Mouse (Mus musculus): ENCODE data around the gene Fgfr2.

Fgfr2 gene

DNA sequence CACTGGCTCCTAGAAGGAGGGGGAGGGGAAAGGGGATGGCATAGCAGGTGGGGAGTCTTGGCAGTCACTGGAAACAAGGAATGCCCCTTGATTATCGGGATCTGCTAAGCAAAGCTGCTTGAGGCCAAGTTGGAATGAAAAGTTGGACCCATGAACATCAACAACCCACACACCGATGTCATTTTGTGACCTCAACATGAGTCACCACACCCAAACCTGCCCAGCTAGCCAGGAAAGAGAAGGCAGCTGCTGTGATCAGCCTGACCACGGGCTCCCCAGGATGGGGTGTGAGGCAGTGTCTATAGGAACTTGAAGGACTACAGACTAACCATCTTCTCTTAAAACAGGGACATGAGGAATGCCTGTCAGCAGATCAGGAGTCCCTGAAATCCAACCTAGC, 37.7 kb downstream of the Fgfr2 start:
- no peak for DNase-seq (ENCODE audit: low spot score)

GRCm38 (mm10) chr7:133083936-133084614, 39.1 kb downstream of the Fgfr2 start:
- DNase-seq (ENCODE audit: low spot score): no peak

GRCm38 (mm10) chr7:133078929-133079328, 44.2 kb downstream of the Fgfr2 start:
- DNase-seq (ENCODE audit: low spot score): no peak

DNA sequence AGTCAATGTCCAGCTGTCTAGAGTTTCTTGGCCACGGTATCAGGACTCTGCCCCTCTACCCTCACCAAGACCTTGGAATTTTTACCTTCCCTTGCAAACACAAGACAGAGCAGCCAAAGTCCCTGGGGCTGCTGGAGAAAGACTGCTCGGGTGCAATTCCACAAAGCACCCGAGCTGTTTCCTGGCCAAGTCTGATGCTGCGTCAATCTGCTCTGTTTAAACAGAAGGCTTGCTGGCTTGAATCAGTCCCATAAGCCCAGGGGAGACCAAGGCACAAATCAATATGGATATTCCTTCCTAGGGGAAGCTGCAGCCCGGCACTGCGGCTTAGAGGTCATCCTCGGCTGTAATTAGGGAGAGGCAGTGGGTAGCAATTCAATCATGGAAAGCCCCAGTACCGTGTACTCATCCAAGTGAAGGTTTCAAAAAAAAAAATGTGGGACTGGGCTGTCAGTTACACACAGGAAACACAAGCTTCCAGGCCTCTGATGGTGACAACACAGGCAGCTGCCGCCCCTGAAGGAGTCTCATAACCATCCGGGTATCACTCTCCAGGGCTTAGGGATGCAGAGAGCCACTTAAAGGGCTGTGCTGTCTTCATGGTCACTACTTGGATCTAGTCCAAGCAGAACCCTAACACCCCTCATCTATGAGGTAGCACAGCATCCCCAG, 48.6 kb downstream of the Fgfr2 start:
- DNase-seq (ENCODE audit: low spot score): no peak

DNA sequence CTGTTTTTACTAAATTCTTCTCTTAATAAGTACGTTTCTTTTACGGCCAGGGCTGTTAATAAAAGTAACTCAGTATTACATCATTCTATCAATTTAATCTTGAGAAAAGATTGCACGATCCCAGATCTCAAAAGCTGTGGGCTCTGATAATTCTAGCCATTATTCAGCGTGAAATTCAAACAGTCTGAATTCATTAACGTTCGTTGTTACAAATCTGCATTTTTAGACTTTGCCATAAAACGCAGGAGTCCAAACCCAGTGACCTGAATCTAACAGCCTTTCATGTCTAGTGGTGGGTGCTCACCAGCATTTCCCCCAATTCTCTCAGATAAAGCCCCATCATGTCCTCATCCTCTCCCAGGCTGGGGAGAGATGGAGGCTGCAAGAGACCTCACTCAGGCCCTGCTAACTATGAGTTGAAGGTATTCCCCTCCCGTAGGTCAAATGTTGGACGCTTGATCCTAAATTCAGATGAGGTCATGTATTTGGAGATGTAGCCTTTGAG, 50.0 kb downstream of the Fgfr2 start:
- DNase-seq (ENCODE audit: low spot score): no peak

DNA sequence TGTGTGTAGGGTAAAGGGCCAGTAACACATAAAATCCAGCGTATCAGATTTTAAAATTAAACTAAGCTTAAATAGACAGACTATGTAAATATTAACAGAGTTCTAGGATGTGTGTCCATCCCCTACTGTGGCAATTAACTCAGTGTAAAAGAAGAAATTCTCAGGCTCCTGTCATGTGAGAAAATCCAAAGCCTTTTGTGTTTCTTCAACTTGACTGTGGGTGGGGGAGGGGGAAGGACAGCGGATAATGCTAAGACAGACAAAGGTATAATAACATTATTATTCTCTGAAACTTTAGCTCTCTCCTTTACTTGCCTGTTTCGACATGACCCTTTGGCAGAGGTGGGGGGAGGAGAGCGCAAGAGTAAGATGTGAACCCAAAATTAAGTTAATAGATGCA, 50.6 kb downstream of the Fgfr2 start:
- no peak for DNase-seq (ENCODE audit: low spot score)

- no peak for DNase-seq (ENCODE audit: low spot score)
These were observed 55.8 kb downstream of the Fgfr2 start for GRCm38 (mm10) chr7:133067321-133067841.

DNA sequence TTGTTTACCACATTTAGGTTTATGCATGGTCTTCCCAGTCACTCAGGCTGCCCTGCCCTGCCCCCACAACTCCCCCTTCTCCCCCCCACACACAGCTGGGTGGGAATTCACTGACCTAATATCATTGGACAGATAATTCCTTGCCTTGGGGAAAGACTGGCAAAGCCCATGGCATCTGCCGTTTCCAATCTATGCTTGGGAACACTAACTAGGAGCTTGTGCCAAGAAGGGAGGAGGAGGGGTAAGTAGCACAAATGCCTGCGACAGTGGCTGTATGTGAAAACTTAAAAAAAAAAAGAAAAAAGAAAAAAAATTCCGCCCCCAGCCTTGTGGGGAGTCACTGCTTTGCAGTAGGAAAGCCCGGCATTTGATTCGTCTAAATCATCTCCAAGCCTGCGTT, 56.4 kb downstream of the Fgfr2 start:
- no peak for DNase-seq (ENCODE audit: low spot score)

DNA sequence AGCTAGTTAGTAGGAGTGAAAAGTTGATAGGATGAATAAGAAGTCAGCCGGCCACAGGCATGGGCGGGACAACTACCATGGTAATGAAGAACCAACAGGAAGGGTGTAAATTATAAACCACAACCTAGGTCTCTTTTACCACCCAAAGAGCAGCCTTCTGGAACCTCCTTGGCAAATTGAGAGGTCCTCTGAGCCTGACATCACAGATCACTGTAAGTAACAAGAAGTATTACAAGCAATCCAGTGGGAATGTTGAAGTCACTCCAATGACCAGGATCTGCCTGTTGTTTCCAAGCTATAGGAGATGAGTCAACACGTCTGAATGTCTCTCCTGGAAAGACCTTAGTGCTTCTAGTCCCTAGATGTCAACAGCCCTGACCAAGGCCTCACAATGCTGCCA, 61.1 kb downstream of the Fgfr2 start:
- DNase-seq (ENCODE audit: low spot score): no peak

GRCm38 (mm10) chr7:133060170-133060569, 63.0 kb downstream of the Fgfr2 start:
- DNase-seq (ENCODE audit: low spot score): no peak

GRCm38 (mm10) chr7:133059517-133060104, 63.5 kb downstream of the Fgfr2 start:
- no peak for DNase-seq (ENCODE audit: low spot score)

DNA sequence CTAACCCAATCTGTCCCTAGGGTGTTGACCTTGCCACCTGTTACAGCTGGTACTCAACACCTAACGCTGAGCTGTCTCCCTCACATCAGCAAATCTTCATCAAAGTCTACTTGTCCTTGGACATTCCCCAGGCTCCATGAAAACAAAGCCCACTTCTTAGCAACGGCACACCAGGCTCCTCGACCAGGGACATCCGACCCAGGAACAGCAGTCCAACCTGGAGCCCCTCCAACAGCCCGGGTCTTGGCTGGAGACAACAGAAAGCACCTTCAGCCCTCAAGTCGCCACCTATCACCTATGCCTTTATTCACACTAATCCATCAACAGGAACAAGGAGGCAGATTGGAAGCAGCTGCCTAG, 64.0 kb downstream of the Fgfr2 start:
- DNase-seq (ENCODE audit: low spot score): no peak

- DNase-seq (ENCODE audit: low spot score): no peak
These were observed 64.5 kb downstream of the Fgfr2 start for GRCm38 (mm10) chr7:133058496-133059149.

- no peak for DNase-seq (ENCODE audit: low spot score)
These were observed 66.2 kb downstream of the Fgfr2 start for GRCm38 (mm10) chr7:133056924-133057323.

DNA sequence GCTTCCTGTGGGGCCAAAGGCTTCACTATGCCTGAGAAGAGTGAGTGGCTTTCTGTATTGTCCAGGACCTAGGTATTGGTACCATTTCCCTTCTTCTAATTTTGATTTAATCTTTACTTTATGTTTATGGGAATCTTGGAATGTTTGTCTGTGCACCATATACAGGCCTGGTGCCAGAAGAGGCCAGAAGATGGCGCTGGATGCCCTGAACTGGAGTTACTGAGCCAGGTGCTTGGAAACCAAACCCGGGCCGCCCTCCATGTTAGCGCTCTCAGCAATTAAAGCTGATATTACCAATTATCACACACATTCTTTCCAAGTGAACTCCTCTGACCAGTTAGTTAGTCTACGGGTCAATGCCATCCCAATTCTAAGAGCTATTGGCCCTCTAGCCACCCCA, 68.7 kb downstream of the Fgfr2 start:
- DNase-seq (ENCODE audit: low spot score): no peak

GRCm38 (mm10) chr7:133053757-133054156, 69.4 kb downstream of the Fgfr2 start:
- no peak for DNase-seq (ENCODE audit: low spot score)

GRCm38 (mm10) chr7:133052819-133053218, 70.3 kb downstream of the Fgfr2 start:
- no peak for DNase-seq (ENCODE audit: low spot score)

GRCm38 (mm10) chr7:133050681-133051080, 72.5 kb downstream of the Fgfr2 start:
- DNase-seq (ENCODE audit: low spot score): no peak

GRCm38 (mm10) chr7:133048085-133048630, 75.0 kb downstream of the Fgfr2 start:
- no peak for DNase-seq (ENCODE audit: low spot score)

DNA sequence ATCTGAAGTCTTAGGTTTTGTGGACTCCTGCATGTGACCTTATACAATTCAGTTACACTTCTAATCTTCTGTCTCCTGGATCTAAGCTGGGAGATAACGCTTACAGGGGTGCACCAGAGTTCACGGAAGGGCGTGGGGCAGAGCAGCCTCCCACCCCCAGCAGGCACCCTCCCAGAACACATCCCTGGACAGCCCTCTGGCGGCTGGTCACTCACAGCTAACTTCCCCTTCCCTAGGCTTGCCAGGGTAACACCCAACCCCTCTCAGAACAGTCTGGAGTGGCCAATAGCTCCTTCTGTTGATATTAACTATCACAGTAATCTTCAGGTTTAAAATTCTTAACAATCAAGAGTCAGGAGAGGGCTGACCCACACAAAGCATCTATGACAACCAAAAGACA, 75.9 kb downstream of the Fgfr2 start:
- no peak for DNase-seq (ENCODE audit: low spot score)

- DNase-seq (ENCODE audit: low spot score): no peak
These were observed 78.4 kb downstream of the Fgfr2 start for GRCm38 (mm10) chr7:133044721-133045120.

DNA sequence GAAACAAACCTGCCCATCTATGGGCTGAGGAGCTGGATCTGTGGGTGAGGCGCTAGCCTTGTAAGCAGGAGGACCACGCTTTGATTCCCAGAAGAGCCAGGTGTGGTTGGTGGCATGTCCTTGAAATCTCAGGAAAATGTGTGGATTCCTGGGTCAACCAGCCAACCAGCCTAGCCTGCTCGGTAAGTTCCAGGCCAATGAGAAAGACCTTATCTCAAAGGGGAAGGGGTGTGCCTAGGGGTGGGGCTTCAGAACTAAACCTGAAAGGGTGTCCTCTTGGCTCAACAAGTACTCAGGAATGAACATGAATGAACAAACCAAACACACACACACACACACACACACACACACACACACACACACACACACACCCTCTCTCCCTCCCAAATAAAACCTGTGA, 81.4 kb downstream of the Fgfr2 start:
- no peak for DNase-seq (ENCODE audit: low spot score)

Measured in spleen, adult 12 weeks (tissue).